Mouse (Mus musculus) urinary bladder, postnatal 10 days (tissue): ENCODE data around the gene Gm10309.

Experiments
- DNase-seq: peaks from one replicate; pipeline ENCODE4 v3.0.0; 2022; ENCODE audit warnings: low spot score

The Gm10309 gene

GRCm38 (mm10) chr17:86470160-86470559, 34.9 kb downstream of the Gm10309 start:
- DNase-seq, result no peak

DNA sequence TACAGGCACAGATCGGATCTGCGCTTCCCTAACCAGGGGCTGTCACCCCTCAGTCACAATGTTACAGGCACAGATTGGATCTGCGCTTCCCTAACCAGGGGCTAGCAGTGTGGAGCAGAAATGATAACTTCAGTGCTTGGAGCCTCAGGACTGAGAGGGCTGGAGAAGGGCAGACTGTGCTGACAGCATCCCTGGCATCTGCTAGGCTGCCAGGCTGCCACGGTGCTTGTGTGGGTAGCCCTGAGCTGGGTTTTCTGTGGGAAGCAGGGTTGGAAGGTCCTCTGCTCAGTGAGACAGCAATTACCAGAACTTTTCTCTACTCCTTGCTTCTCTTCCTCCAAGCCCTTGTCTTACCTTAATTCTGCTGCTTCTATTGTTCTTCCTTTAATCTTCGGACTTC, 37.1 kb downstream of the Gm10309 start:
- no peak for DNase-seq

DNA sequence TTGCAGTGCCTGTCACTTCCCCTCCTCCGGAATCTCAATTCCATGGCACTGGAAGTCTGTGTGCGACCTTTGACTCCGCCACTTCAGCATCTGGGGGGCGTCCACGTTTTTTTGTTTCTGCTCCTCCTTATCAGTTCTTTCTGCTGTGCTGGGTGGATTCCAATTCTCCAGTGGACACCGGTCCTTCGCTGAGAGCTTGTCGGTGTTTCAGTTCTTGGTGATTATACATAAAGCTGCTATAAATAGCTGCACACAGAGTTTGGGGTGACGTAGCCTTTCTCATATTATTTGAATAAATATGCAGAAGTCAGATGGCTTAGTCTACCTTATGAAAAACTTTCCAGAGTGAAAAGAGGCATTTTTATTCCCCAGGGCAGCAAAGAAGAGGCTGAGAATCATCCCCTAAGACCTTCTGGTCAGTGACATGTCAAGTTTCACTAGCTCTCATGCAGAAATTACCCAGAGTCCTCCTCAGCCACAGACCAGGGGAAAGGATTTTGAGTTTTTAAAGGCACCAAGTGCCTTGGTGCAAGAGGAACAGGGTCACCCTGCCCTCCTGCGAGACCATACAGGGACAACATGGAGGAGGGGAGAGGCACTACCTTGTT, 37.6 kb downstream of the Gm10309 start:
- DNase-seq, result no peak

DNA sequence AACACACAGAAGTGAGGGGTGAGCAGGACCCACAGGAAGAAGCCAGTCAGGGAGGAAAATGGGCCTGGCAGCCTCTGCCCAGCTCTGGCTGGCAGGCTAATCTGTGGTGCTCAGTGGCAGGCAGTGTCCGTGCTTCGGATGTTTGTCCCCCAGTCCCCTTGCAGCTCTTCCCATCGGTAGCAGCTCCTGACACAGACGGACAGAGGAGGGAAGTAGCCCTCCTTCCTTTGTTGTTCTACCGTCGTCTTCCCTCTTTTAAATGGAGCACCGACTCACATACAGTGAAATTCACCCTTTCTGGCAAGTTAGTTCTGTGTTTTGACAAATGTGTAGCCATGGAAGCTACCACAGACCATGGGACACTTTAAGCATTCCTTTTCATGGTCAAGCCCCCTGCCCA, 38.2 kb downstream of the Gm10309 start:
- no peak for DNase-seq

DNA sequence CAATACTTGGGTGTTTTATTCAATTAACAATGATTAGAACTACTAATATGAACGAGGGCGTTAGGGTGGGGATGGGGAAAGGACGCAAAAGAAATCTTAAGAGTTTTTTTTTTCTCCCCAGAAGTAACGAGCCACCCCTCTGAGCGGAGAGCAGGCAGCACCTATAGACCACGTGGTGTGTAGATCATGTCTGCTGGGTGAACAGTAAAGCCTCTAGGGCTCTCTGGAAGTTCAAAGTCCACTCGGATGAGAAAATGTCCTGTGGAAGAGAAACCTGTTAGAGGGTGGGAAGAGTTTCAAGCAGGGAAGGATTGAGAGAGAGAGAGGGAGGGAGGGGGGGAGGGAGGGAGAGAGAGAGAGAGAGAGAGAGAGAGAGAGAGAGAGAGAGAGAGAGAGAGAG, 38.6 kb downstream of the Gm10309 start:
- DNase-seq, result no peak

GRCm38 (mm10) chr17:86465865-86466264, 39.2 kb downstream of the Gm10309 start:
- no peak for DNase-seq

- DNase-seq, result no peak
Measured at GRCm38 (mm10) chr17:86464689-86465363, 40.2 kb downstream of the Gm10309 start.

- no peak for DNase-seq
Measured at GRCm38 (mm10) chr17:86464197-86464596, 40.8 kb downstream of the Gm10309 start.

DNA sequence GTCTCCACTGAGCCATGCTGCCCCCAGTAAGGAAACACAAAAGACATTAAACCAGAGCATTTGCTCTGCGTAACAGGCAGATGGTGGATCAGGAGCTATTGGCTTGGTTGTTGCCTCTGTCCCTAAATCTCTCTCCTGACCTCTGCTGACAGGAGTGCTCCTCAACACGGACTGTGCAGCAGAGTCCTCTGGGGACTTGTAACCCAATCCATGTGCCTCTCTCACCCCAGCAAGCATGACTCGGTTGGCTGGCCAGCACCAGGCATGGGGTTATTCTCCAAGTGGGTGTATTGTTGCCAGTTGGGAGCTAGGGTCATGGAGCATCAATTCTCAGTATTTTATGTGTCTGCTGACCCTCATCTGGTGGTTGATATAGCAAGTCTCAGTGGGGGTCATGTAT, 41.7 kb downstream of the Gm10309 start:
- DNase-seq, result no peak

DNA sequence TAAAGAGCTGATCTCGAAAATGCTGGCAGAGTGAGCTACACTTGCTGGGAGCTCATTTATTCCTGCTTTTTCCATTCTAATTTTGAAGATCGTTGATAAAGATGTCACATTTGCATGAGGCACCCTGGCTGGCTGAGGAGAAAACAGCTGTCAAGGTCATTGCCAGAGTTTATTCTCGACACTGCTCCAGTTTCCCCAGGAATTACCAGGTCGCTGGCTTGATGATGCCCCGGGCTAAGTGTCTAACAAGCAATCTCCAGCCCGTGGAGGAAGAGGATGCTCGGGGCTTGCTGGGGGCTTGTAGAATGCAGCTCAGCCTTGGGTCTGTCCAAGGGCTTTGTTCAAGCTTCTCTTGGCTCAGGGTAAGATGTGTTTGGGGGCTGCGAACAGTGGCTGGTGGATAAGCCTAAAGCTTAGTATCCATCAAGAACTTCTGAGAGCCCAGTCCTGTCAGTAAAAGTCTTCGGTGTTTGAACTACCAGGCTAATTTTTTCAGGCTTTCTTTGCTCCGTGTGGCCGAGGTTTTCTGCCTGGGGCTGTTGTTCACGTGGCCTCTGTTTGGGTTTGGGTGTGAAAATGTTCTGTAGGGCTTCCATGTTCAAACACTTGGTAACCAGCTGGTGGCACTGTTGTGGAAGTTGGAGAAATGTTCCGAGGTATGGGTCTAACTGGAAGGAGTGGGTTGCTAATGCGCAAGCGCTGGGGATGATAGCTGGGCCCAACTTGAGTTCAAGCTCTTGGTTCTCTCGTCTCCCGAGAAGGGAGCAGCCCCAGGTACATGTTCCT, 44.2 kb downstream of the Gm10309 start:
- no peak for DNase-seq

DNA sequence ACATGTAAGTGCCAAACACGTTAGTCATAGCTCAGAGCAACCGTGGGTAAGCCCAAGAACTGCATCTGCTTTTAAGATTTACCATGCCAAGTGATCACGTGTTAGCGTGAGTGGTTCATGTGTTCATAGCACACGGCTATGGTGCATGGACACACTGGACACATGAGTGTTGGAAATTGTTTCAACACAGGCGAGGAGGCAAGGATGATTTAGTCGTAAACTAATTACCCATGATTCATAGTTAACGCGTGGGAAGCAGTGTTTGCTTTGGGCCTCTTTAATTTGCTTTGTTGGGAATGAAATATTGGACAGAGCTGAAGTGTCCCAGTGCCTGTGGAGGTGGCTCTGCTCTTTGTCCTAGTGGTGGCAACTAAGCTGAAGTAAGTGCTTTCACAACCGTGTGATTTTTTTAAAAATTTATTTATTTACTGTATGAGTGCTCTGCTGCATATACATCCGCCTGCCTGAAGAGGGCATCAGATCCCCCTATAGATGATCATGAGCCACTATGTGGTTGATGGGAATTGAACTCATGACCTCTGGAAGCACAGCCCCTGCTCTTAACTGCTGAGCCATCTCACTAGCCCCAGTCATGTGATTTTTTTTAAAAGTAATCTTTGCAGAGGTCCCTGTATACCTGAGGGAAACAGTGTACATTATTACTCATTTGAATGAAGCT, 46.6 kb downstream of the Gm10309 start:
- DNase-seq, result no peak

DNA sequence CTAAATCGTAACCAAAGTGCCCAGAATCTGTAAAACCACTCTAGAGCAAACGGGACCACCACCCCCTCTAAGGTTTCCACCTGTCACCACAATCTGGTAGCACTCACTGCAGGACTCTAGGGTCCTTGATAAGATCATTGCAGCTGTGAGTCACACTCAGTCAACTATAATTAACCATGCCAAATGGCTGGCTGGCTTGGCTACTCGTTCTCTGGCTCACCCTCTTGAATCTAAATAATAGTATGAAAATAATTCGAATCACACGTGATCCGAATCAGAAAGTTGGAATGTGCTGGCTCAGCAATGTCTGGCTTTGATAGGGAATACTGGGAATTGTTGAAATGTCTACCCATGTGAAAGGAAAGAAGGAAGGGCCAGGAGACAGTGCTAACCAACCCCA, 48.5 kb downstream of the Gm10309 start:
- no peak for DNase-seq

- DNase-seq, result no peak
Measured at GRCm38 (mm10) chr17:86454351-86454706, 50.7 kb downstream of the Gm10309 start.

GRCm38 (mm10) chr17:86453673-86454350, 51.2 kb downstream of the Gm10309 start:
- no peak for DNase-seq

DNA sequence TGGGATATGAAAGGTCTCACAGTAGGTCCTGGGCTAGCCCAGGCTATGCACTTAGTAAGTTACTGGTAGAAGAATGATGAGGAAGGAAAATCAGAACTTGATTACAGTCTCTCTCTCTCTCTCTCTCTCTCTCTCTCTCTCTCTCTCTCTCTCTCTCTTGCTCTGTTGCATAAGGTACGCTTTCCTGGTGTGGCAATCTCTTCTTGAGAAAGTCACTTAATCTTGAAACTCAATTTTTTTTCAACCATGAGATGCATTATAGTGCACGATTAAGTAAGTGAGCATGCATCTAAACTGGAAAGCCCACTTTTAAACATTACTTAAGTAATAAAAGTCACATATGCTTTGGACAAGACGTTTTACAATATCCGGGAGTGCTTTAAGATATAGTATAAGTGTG, 52.1 kb downstream of the Gm10309 start:
- DNase-seq, result no peak
